ENCODE assay signal across 31 mouse cellular contexts in genomic region chrX:145362527-145362926, GRCm38 (mm10). TPM values are rescaled to one million over a fixed set of nuclear protein-coding genes. Genes with fewer than 3 reads are reported as not detected.
DNase-seq lines count a peak whose midpoint lies in the region; ATAC-seq lines count a peak whose summit lies in the region.
"Had no signal": no experiment of that assay in that cellular context is flagged by ENCODE, and none has a peak within 500 bp of the region (broad histone marks: within the 10 kb centered on the region; RNA-seq: fewer than 3 reads in every experiment).

No protein-coding gene starts in this region.

- peak; percentile 92 for ATAC-seq in activated CD4-positive, CD25-positive, alpha-beta regulatory T cell, adult 4 months
- ATAC-seq in hematopoietic stem cell, adult 5-6 weeks (replicated peaks in 1 of 2; ENCODE audit: insufficient read depth in 1 of 2, low FRiP score in 2 of 2, low TSS enrichment in 1 of 2, low read depth in 1 of 2, poor library complexity in 2 of 2, severe bottlenecking in 2 of 2): peak; percentile 29 to 42; a peak in 2 of 4 replicates
- ATAC-seq in megakaryocyte progenitor cell, adult 5-6 weeks (replicated peaks; ENCODE audit: poor library complexity): peak; percentile 79
- ATAC-seq: forebrain, embryonic 13.5 days; forebrain, embryonic 16.5 days; hindbrain, postnatal 0 days; intestine, embryonic 15.5 days; Patski had no signal

- DNase-seq in CD4-positive, CD25-positive, alpha-beta regulatory T cell, adult 2 months (ENCODE audit: low read depth, low spot score): peak; percentile 20
- no peak for DNase-seq in left cerebral cortex, adult 18-20 months (ENCODE audit: low spot score in 2 of 2)
- DNase-seq in urinary bladder, postnatal 14 days (ENCODE audit: low spot score): no peak
- no peak for DNase-seq in embryo, embryonic 10 days (ENCODE audit: low spot score)
- DNase-seq in thymus, postnatal 4 days: no peak
- DNase-seq: adrenal gland, adult 8-10 months; adrenal gland, postnatal 25 days; B cell, adult 2 months; cerebellum, adult 11-12 months; cerebellum, adult 8-10 months; cerebellum, postnatal 10 days; embryo, embryonic 11 days; gastrocnemius, postnatal 10 days; gastrocnemius, postnatal 36 days; heart, adult 18-20 months; heart, postnatal 10 days; heart, postnatal 36 days; kidney, adult 11 months had no signal

RNA-seq across cellular contexts. Expression of gene Lhfpl1, which starts 13.6 kb away (rescaled TPM):
- under 1 TPM; 0.71 to 0.78 TPM for polyA plus RNA-seq in activated CD4-positive, CD25-positive, alpha-beta regulatory T cell, adult 4 months (2017; shearing (Covaris generic))
- total RNA-seq in hematopoietic stem cell, adult 5-6 weeks (2017): not detected in 2 replicates
- total RNA-seq in megakaryocyte progenitor cell, adult 5-6 weeks (2015): not detected in 2 replicates
- not detected in 2 replicates for total RNA-seq in megakaryocyte progenitor cell, adult 5-6 weeks (2017)
- under 1 TPM; 0.23 to 0.40 TPM for total RNA-seq in left cerebral cortex, adult 18-20 months (2021)
- total RNA-seq: adrenal gland, adult 8-10 months; adrenal gland, postnatal 25 days; CH12.LX; G1E; heart, adult 18-20 months; heart, postnatal 10 days; heart, postnatal 36 days; hindbrain, postnatal 0 days had no signal
- polyA plus RNA-seq: erythroblast, embryonic 14.5 days; G1E; heart, embryonic 15.5 days; hindbrain, embryonic 14.5 days; Patski had no signal

Comparison
In these comparisons a context has a peak if more than half of its experiments do, and no peak if none do; other contexts are left out.
1. ATAC-seq: peak in every context shown above with its lines; median percentile 92 in activated CD4-positive, CD25-positive, alpha-beta regulatory T cell, adult 4 months; 79 in megakaryocyte progenitor cell, adult 5-6 weeks; 36 in hematopoietic stem cell, adult 5-6 weeks.